Mouse (Mus musculus) heart, postnatal 0 days (tissue): ENCODE data around the gene Jade2. TPM values are rescaled to one million over a fixed set of nuclear protein-coding genes. Genes with fewer than 3 reads are reported as not detected.

ENCODE experiments used
- ATAC-seq: fragments of 200-750 bp; cut with Nextera tagmentation; 2 replicates; pipeline ENCODE4 v1.8.0; 2017; ENCODE audit warnings: low read depth, moderate number of reproducible peaks, moderate library complexity; ENCODE audit not compliant: insufficient read depth
- DNase-seq: peaks from one replicate; pipeline ENCODE4 v3.0.0-alpha.2; 2016; ENCODE audit warnings: low spot score
- H3K27ac ChIP-seq: fragments of 300-500 bp; sonication (generic); 2 replicates; pipeline ENCODE4 v1.5.1; 2014; ENCODE audit warnings: low read depth, mild to moderate bottlenecking
- H3K27me3 ChIP-seq: fragments of 300-500 bp; sonication (generic); 2 replicates; pipeline ENCODE4 v1.6.1; 2014; ENCODE audit warnings: low read length, mixed read lengths; ENCODE audit not compliant: control insufficient read depth, insufficient read depth
- H3K36me3 ChIP-seq: fragments of 300-500 bp; sonication (generic); replicated peaks from 2 replicates; pipeline ENCODE4 v1.6.1; 2014; ENCODE audit warnings: low read length, mixed read lengths; ENCODE audit not compliant: control insufficient read depth, insufficient read depth
- H3K4me1 ChIP-seq: fragments of 300-500 bp; sonication (generic); 2 replicates; pipeline ENCODE4 v1.6.1; 2014; ENCODE audit warnings: antibody characterized with exemption; ENCODE audit not compliant: control insufficient read depth, insufficient read depth
- H3K4me2 ChIP-seq: fragments of 300-500 bp; sonication (generic); 2 replicates; pipeline ENCODE4 v1.6.1; 2014; ENCODE audit warnings: low read depth, mild to moderate bottlenecking, low read length, moderate library complexity
- H3K4me3 ChIP-seq: fragments of 300-500 bp; sonication (generic); 2 replicates; pipeline ENCODE4 v1.5.1; 2014; ENCODE audit warnings: low read depth, low read length
- H3K9ac ChIP-seq: fragments of 300-500 bp; sonication (generic); replicated peaks from 2 replicates; pipeline ENCODE4 v1.6.1; 2014; ENCODE audit warnings: low read depth, low read length, mixed read lengths
- H3K9me3 ChIP-seq: fragments of 300-500 bp; sonication (generic); replicated peaks from 2 replicates; pipeline ENCODE4 v1.6.1; 2016; ENCODE audit warnings: low read length; ENCODE audit not compliant: control insufficient read depth
- CTCF ChIP-seq: IDR thresholded peaks from 2 replicates; pipeline ENCODE4 v1.5.1; 2016; ENCODE audit warnings: antibody characterized with exemption, control low read depth, low read depth
- EP300 ChIP-seq: IDR thresholded peaks from 2 replicates; pipeline ENCODE4 v1.6.1; 2016; ENCODE audit warnings: antibody characterized with exemption, low read depth
- WGBS: fragments of 180-500 bp; shearing (Covaris S2); extraction: QIAGEN DNeasy Blood & Tissue Kit; methylation state at CpG from one replicate; pipeline ENCODE4 v1.1.7; 2014; 5-methylcytosine and 5-hydroxymethylcytosine counted together
- polyA plus RNA-seq: library from polyadenylated mRNA; unstranded; fragments of >200 nt; fragmentation: Nextera tagmentation; extraction: Ambion mirVana; gene quantifications from 2 replicates; pipeline ENCODE4 v1.2.1, GENCODE M21; 2015
- total RNA-seq: library from RNA; depleted of rRNA; stranded (reverse); fragments of >200 nt; gene quantifications from 2 replicates; pipeline ENCODE4 v1.2.3, GENCODE M21; 2014; ENCODE audit warnings: low replicate concordance

The Jade2 gene
- total and polyA plus RNA-seq, 2 experiments from 2014 or later: 0.72 to 1.9 TPM

GRCm38 (mm10) chr11:51896012-51896411, 38.6 kb upstream of the Jade2 start:
- no peak overlapping the region for H3K4me3 ChIP-seq
- ATAC-seq: no peak

GRCm38 (mm10) chr11:51885681-51886080, 28.2 kb upstream of the Jade2 start:
- H3K9me3 ChIP-seq: no peaks in the 10 kb centered on the region
- H3K27ac ChIP-seq: 0 out of 2 replicates have a peak overlapping the region, but pooled peaks have one; percentile 34
- no peak for TF ChIP-seq CTCF
- no peak for TF ChIP-seq EP300
- peaks cover 24% of the 10 kb centered on the region for H3K4me1 ChIP-seq
- H3K4me3 ChIP-seq: no peak overlapping the region
- H3K9ac ChIP-seq: no peak overlapping the region
- peak; percentile 65 for ATAC-seq
- peak; percentile 31 for DNase-seq
- H3K36me3 ChIP-seq: no peaks in the 10 kb centered on the region
- no peaks in the 10 kb centered on the region for H3K27me3 ChIP-seq
- 41% methylated on average over 6 of the region's 6 CpGs for WGBS
- no peak overlapping the region for H3K4me2 ChIP-seq

More at GRCm38 (mm10) chr11:51896012-51896411, 38.6 kb upstream of the Jade2 start:
- Histone ChIP-seq H3K9ac (no peak overlapping the region), H3K27ac (no peak overlapping the region), H3K9me3 (no peaks in the 10 kb centered on the region), H3K4me1 (peaks cover 8% of the 10 kb centered on the region; the same call in 1 of the 2 replicates), H3K4me2 (no peak overlapping the region), H3K36me3 (no peaks in the 10 kb centered on the region), H3K27me3 (no peaks in the 10 kb centered on the region)
- TF ChIP-seq EP300 (no peak), CTCF (no peak)
- DNase-seq: no peak
- WGBS: 43% methylated on average over 4 of the region's 4 CpGs

- Histone ChIP-seq H3K4me2 (no peak overlapping the region), H3K9me3 (0 out of 2 replicates have a peak, but pooled peaks cover 6% of the 10 kb centered on the region), H3K9ac (no peak overlapping the region), H3K36me3 (no peaks in the 10 kb centered on the region), H3K27me3 (no peaks in the 10 kb centered on the region), H3K4me1 (peaks cover 24% of the 10 kb centered on the region), H3K27ac (peak overlapping the region; percentile 62), H3K4me3 (no peak overlapping the region)
- no peak for ATAC-seq
- DNase-seq: no peak
- WGBS: 38% methylated on average over 1 of the region's 1 CpGs
- TF ChIP-seq CTCF (no peak), EP300 (no peak)
Measured at GRCm38 (mm10) chr11:51884092-51884491, 26.6 kb upstream of the Jade2 start.

- peaks cover 24% of the 10 kb centered on the region for H3K4me1 ChIP-seq
- H3K4me3 ChIP-seq: no peak overlapping the region
- H3K27me3 ChIP-seq: no peaks in the 10 kb centered on the region
- no peaks in the 10 kb centered on the region for H3K36me3 ChIP-seq
- 11% methylated on average over 5 of the region's 5 CpGs for WGBS
- 0 out of 2 replicates have a peak, but pooled peaks cover 6% of the 10 kb centered on the region for H3K9me3 ChIP-seq
- peak overlapping the region; percentile 62 for H3K27ac ChIP-seq
- ATAC-seq (peak; percentile 54; the same call in 1 of the 2 replicates), DNase-seq (no peak)
- TF ChIP-seq EP300: no peak
- no peak for TF ChIP-seq CTCF
- no peak overlapping the region for H3K9ac ChIP-seq
- H3K4me2 ChIP-seq: no peak overlapping the region
Measured at GRCm38 (mm10) chr11:51883670-51884069, 26.2 kb upstream of the Jade2 start.

GRCm38 (mm10) chr11:51881776-51882175, 24.3 kb upstream of the Jade2 start:
- DNase-seq (no peak), ATAC-seq (no peak)
- no peak overlapping the region for H3K4me3 ChIP-seq
- no peak overlapping the region for H3K9ac ChIP-seq
- no peaks in the 10 kb centered on the region for H3K27me3 ChIP-seq
- H3K4me2 ChIP-seq: no peak overlapping the region
- no peaks in the 10 kb centered on the region for H3K36me3 ChIP-seq
- peaks cover 24% of the 10 kb centered on the region for H3K4me1 ChIP-seq
- H3K27ac ChIP-seq: no peak overlapping the region
- no peak for TF ChIP-seq CTCF
- no peak for TF ChIP-seq EP300
- 0 out of 2 replicates have a peak, but pooled peaks cover 6% of the 10 kb centered on the region for H3K9me3 ChIP-seq
- WGBS: 83% methylated on average over 7 of the region's 7 CpGs

GRCm38 (mm10) chr11:51881041-51881730, 23.7 kb upstream of the Jade2 start:
- ATAC-seq: no peak

More at GRCm38 (mm10) chr11:51881041-51881730, 23.7 kb upstream of the Jade2 start:
- TF ChIP-seq CTCF (no peak), EP300 (no peak)
- Histone ChIP-seq H3K27me3 (no peaks in the 10 kb centered on the region), H3K9me3 (0 out of 2 replicates have a peak, but pooled peaks cover 6% of the 10 kb centered on the region), H3K4me2 (no peak overlapping the region), H3K27ac (no peak overlapping the region), H3K4me3 (no peak overlapping the region), H3K36me3 (no peaks in the 10 kb centered on the region), H3K9ac (no peak overlapping the region), H3K4me1 (peaks cover 21% of the 10 kb centered on the region)
- DNase-seq: no peak
- WGBS: 82% methylated on average over 15 of the region's 15 CpGs
